Mouse (Mus musculus) midbrain, embryonic 13.5 days (tissue): ENCODE data around the gene Stt3a. TPM values are rescaled to one million over a fixed set of nuclear protein-coding genes. Genes with fewer than 3 reads are reported as not detected.

Experiments used
- ATAC-seq: fragments of 200-750 bp; cut with Nextera tagmentation; 2 replicates; pipeline ENCODE4 v1.8.0; 2017; ENCODE audit warnings: mild to moderate bottlenecking, moderate TSS enrichment, moderate library complexity
- H3K27ac ChIP-seq: fragments of 300-500 bp; sonication (generic); 2 replicates; pipeline ENCODE4 v1.5.1; 2015; ENCODE audit warnings: inconsistent platforms, mild to moderate bottlenecking, moderate library complexity
- H3K27me3 ChIP-seq: fragments of 300-500 bp; sonication (generic); 2 replicates; pipeline ENCODE4 v1.6.1; 2015; ENCODE audit warnings: mild to moderate bottlenecking, inconsistent platforms
- H3K36me3 ChIP-seq: fragments of 300-500 bp; sonication (generic); 2 replicates; pipeline ENCODE4 v1.6.1; 2015; ENCODE audit warnings: mild to moderate bottlenecking, inconsistent platforms
- H3K4me1 ChIP-seq: fragments of 300-500 bp; sonication (generic); replicated peaks from 2 replicates; pipeline ENCODE4 v1.6.1; 2015; ENCODE audit warnings: inconsistent platforms
- H3K4me2 ChIP-seq: fragments of 300-500 bp; sonication (generic); replicated peaks from 2 replicates; pipeline ENCODE4 v1.6.1; 2015; ENCODE audit warnings: moderate library complexity, mild to moderate bottlenecking, inconsistent platforms
- H3K4me3 ChIP-seq: fragments of 300-500 bp; sonication (generic); replicated peaks from 2 replicates; pipeline ENCODE4 v1.5.1; 2015; ENCODE audit warnings: mild to moderate bottlenecking, inconsistent platforms
- H3K9ac ChIP-seq: fragments of 300-500 bp; sonication (generic); replicated peaks from 2 replicates; pipeline ENCODE4 v1.6.1; 2015; ENCODE audit warnings: mild to moderate bottlenecking, inconsistent platforms
- H3K9me3 ChIP-seq: fragments of 300-500 bp; sonication (generic); 2 replicates; pipeline ENCODE4 v1.6.1; 2016; ENCODE audit warnings: mild to moderate bottlenecking, inconsistent platforms
- WGBS: fragments of 180-500 bp; shearing (Covaris S2); methylation state at CpG from one replicate; pipeline ENCODE4 v1.1.7; 2015; 5-methylcytosine and 5-hydroxymethylcytosine counted together
- polyA plus RNA-seq: library from polyadenylated mRNA; unstranded; fragments of >200 nt; fragmentation: Nextera tagmentation; extraction: Ambion mirVana; gene quantifications from 2 replicates; pipeline ENCODE4 v1.2.1, GENCODE M21; 2015

Stt3a gene
- polyA plus RNA-seq, 1 experiment from 2014 or later, result 100 TPM

DNA sequence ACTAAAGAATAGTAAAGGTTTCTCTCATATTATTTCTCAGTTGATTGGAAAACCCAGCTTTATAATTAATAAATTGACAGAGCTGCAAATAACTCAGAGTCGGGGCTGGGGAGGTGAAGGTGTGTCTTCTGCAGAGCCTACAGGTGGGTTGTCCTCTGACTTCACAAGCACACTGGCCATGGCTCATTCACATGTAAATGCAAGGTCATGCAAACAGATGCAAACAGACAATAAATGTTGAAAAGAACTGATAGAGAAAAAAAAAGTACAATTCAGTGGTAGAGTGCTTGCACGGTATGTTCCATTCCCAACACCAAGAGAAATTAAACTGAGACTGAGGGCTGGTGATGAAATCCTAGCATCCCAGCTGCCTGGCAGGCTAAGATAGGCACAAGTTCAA is 27.0 kb upstream of the Stt3a start:
- Histone ChIP-seq H3K9ac (no peak overlapping the region), H3K4me2 (no peak overlapping the region), H3K27me3 (no peaks in the 10 kb centered on the region), H3K36me3 (peaks cover 32% of the 10 kb centered on the region), H3K27ac (no peak overlapping the region), H3K9me3 (no peaks in the 10 kb centered on the region), H3K4me1 (peaks cover 27% of the 10 kb centered on the region), H3K4me3 (no peak overlapping the region)
- 81% methylated on average over 2 of the region's 2 CpGs for WGBS
- ATAC-seq, result no peak

DNA sequence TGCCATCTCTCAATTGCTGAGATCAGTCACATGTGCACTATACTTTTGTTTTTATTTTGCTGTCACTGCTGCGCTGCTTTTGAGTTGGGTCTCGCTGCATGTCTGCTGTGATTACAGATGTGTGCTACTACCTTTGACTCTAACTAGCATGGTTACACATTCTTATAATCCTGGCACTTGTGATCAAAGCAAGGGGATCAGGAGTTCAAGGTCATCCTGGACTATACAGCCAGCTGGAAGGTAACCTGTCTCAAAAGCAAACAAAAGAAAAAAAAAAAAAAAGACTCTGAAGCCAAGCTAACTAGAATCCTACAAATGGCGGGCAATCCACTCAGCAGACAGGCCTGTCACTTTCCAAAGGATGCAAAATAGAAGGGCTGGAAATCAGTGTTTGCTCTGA is 24.7 kb upstream of the Stt3a start:
- Histone ChIP-seq H3K4me2 (no peak overlapping the region), H3K4me1 (peaks cover 27% of the 10 kb centered on the region)

DNA sequence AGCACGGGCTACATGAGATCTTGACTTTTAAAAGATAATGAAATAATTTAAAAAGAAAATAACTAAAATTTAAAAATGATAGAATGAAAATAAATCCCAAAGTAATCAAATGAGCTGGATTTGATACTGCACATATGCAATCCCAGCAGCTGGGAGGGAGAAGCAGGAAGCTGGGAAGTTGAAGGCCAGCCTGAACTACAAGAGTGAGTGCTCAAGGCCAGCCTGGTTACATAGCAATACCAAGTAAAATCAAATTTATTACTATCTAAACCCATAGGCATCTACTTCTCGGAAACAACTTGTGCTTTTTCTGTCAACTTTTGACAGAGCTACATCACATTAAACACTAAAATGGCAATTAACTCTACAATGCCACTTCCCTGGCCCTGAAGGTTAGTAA is 16.4 kb upstream of the Stt3a start:
- H3K4me1 ChIP-seq, result no peaks in the 10 kb centered on the region
- no peak for ATAC-seq
- H3K4me3 ChIP-seq, result no peak overlapping the region
- no peaks in the 10 kb centered on the region for H3K27me3 ChIP-seq
- WGBS, result 98% methylated on average over 2 of the region's 2 CpGs
- H3K36me3 ChIP-seq, result peaks cover 84% of the 10 kb centered on the region
- no peaks in the 10 kb centered on the region for H3K9me3 ChIP-seq
- no peak overlapping the region for H3K4me2 ChIP-seq
- no peak overlapping the region for H3K27ac ChIP-seq
- H3K9ac ChIP-seq, result no peak overlapping the region

More for the DNA sequence above, 24.7 kb upstream of the Stt3a start:
- Histone ChIP-seq H3K36me3 (peaks cover 53% of the 10 kb centered on the region), H3K9me3 (no peaks in the 10 kb centered on the region), H3K27ac (no peak overlapping the region), H3K27me3 (no peaks in the 10 kb centered on the region), H3K4me3 (no peak overlapping the region), H3K9ac (no peak overlapping the region)
- ATAC-seq, result no peak
- 89% methylated on average over 3 of the region's 3 CpGs for WGBS

DNA sequence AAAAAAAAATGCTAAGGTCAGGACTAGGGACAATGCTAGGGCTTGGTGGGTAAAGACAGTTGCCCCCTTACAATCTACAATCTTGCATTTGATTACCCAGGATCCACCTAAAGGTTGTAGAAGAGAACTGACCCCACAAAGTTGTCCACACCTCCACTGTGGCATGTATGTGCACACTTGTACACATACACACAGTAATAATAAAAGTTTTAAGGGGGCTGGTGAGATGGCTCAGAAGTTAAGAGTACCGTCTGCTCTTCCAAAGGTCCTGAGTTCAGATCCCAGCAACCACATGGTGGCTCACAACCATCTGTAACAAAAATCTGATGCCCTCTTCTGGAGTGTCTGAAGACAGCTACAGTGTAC is 1.6 kb upstream of the Stt3a start:
- peak overlapping the region; percentile 82; the same call in 1 of the 2 replicates for H3K4me2 ChIP-seq
- H3K4me1 ChIP-seq, result peaks cover 20% of the 10 kb centered on the region
- H3K27ac ChIP-seq, result no peak overlapping the region
- H3K36me3 ChIP-seq, result peaks cover 5% of the 10 kb centered on the region
- H3K27me3 ChIP-seq, result no peaks in the 10 kb centered on the region
- WGBS, result 91% methylated on average over 1 of the region's 1 CpGs
- H3K4me3 ChIP-seq, result no peak overlapping the region
- no peak for ATAC-seq
- no peaks in the 10 kb centered on the region for H3K9me3 ChIP-seq
- no peak overlapping the region for H3K9ac ChIP-seq

GRCm38 (mm10) chr9:36768156-36769047 is 923 bp upstream of the Stt3a start:
- peak; percentile 3 for ATAC-seq
- H3K4me2 ChIP-seq, result peak overlapping the region; percentile 82

DNA sequence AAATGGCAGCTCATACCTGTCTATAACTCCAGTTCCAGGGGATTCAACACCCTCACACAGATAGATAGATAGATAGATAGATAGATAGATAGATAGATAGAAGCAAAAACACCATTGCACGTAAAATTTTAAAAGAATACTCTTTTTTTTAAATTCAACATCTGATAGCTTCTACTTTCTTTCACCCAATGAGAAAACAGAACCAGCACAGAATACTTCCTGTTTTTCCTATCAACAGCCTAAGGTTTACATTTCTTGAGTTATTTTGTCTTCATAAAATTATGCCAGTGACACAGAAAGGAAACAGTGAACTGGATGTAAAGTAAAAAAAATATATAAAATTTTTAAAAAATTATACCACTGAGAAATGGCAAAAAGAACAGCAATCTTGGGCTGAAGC is 3.1 kb downstream of the Stt3a start:
- no peak for ATAC-seq
- H3K4me1 ChIP-seq, result peaks cover 20% of the 10 kb centered on the region
- H3K9ac ChIP-seq, result no peak overlapping the region
- no peaks in the 10 kb centered on the region for H3K27me3 ChIP-seq
- no peak overlapping the region for H3K4me3 ChIP-seq
- no peak overlapping the region for H3K4me2 ChIP-seq
- no peak overlapping the region for H3K27ac ChIP-seq
- H3K9me3 ChIP-seq, result no peaks in the 10 kb centered on the region
- H3K36me3 ChIP-seq, result peaks cover 28% of the 10 kb centered on the region
- WGBS, result 87% methylated on average over 1 of the region's 1 CpGs

More at GRCm38 (mm10) chr9:36768156-36769047, 923 bp upstream of the Stt3a start:
- H3K4me1 ChIP-seq, result peaks cover 20% of the 10 kb centered on the region
- H3K9me3 ChIP-seq, result no peaks in the 10 kb centered on the region
- no peaks in the 10 kb centered on the region for H3K27me3 ChIP-seq
- H3K9ac ChIP-seq, result peak overlapping the region; percentile 80
- H3K36me3 ChIP-seq, result peaks cover 9% of the 10 kb centered on the region
- H3K27ac ChIP-seq, result peak overlapping the region; percentile 80
- 15% methylated on average over 25 of the region's 25 CpGs for WGBS
- peak overlapping the region; percentile 99 for H3K4me3 ChIP-seq

GRCm38 (mm10) chr9:36727034-36727755 is 40.3 kb downstream of the Stt3a start, which contains the start of gene Chek1:
Chek1 (minus strand) TSS chr9:36727065.
- Histone ChIP-seq H3K9me3 (no peaks in the 10 kb centered on the region), H3K9ac (peak within 1 kb of the TSS; percentile 75), H3K27ac (peak within 1 kb of the TSS; percentile 84), H3K4me3 (peak within 1 kb of the TSS; percentile 69), H3K4me2 (peak within 1 kb of the TSS; percentile 98), H3K4me1 (peaks cover 16% of the 10 kb centered on the region), H3K36me3 (peaks cover 6% of the 10 kb centered on the region), H3K27me3 (no peaks in the 10 kb centered on the region)
- no peak for ATAC-seq
- WGBS, result 8% methylated on average over 12 of the region's 12 CpGs

DNA sequence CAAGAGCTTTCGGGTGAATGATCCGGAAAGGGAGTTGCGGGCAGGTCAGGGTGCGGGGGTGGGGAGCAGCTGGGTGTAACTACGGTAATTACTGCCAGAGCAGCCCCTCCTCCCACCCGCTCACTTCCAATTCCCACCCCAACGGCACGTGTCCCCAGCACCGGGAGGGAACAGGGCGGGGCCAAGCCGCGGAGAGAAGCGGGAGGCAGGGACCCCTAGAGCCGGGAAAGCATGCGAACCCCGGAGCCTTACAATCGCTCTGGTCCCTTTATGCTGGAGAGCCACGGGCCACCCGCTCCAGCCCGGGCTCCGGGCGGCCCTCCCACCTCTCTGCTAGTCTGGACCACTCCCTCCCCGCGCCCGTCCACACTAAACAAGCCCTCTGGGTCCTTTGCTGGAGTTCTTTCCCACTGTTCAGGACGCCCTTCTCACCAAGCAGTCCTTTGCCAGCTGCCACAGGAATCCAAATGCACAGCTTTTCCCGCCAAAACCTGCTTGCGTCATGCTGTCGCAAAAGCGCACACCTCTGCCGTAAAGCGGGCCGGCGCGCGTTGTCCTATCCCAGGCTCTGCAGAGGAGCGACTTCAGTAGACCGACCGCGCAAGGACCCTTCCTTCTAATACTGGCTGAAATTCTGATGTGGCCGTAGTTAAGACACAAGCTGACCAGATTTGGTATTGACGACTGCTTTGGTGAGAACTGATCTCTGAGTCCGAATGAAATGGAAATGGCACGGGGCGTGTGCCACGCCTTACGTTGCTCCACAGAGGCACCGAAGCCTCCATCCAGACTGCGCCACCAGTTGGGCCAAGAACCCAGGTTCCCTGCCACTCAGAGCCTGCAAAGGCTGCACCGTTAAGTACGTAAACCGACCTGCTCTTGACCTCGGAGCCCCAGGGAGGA is 41.1 kb downstream of the Stt3a start:
- under 1% methylated on average over 53 of the region's 53 CpGs for WGBS
- peak overlapping the region; percentile 75 for H3K9ac ChIP-seq
- peak overlapping the region; percentile 98 for H3K4me2 ChIP-seq
- H3K9me3 ChIP-seq, result no peaks in the 10 kb centered on the region
- peak overlapping the region; percentile 69 for H3K4me3 ChIP-seq
- H3K27me3 ChIP-seq, result no peaks in the 10 kb centered on the region
- peaks cover 16% of the 10 kb centered on the region for H3K4me1 ChIP-seq
- ATAC-seq, result peak; percentile 97
- H3K27ac ChIP-seq, result peak overlapping the region; percentile 84
- H3K36me3 ChIP-seq, result peaks cover 8% of the 10 kb centered on the region

DNA sequence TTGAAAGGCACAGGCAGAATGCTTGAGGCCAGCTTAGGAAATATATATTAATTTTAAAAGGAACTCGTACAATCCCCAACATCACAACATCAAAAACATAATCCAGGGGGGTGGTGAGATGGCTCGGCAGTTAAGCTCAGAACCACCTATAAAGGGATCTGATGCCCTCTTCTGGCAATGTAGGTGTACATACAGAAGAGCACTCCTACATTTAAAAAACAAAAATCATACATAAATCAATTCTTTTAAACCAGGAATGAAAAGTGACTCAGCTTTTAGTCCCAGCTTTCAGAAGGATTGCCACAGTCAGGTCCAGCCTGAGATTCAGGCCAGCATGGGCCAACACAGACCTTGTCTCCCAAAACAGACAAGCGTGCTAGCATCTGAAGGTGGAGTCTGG is 50.9 kb downstream of the Stt3a start:
- 76% methylated on average over 3 of the region's 3 CpGs for WGBS
- H3K9ac ChIP-seq, result no peak overlapping the region
- H3K4me2 ChIP-seq, result no peak overlapping the region
- H3K36me3 ChIP-seq, result peaks cover 15% of the 10 kb centered on the region
- no peak overlapping the region for H3K27ac ChIP-seq
- no peak overlapping the region for H3K4me3 ChIP-seq
- H3K27me3 ChIP-seq, result no peaks in the 10 kb centered on the region
- no peaks in the 10 kb centered on the region for H3K4me1 ChIP-seq
- ATAC-seq, result no peak
- H3K9me3 ChIP-seq, result no peaks in the 10 kb centered on the region

- ATAC-seq, result no peak
- Histone ChIP-seq H3K9ac (no peak overlapping the region), H3K36me3 (peaks cover 11% of the 10 kb centered on the region; the same call in 1 of the 2 replicates), H3K4me1 (no peaks in the 10 kb centered on the region), H3K4me3 (no peak overlapping the region), H3K4me2 (no peak overlapping the region), H3K27me3 (no peaks in the 10 kb centered on the region), H3K9me3 (no peaks in the 10 kb centered on the region), H3K27ac (no peak overlapping the region)
- WGBS, result 93% methylated on average over 6 of the region's 6 CpGs
These were observed 60.2 kb downstream of the Stt3a start for GRCm38 (mm10) chr9:36707304-36707703.

- WGBS, result 90% methylated on average over 3 of the region's 3 CpGs
- Histone ChIP-seq H3K4me3 (no peak overlapping the region), H3K4me1 (no peaks in the 10 kb centered on the region), H3K36me3 (peaks cover 8% of the 10 kb centered on the region; the same call in 1 of the 2 replicates), H3K9me3 (no peaks in the 10 kb centered on the region), H3K4me2 (no peak overlapping the region), H3K9ac (no peak overlapping the region), H3K27ac (no peak overlapping the region), H3K27me3 (no peaks in the 10 kb centered on the region)
- no peak for ATAC-seq
These were observed 61.6 kb downstream of the Stt3a start for GRCm38 (mm10) chr9:36705923-36706322.
